ENCODE assay signal across 8 mouse cellular contexts in genomic region chr2:91537588-91538205, GRCm38 (mm10). TPM values are rescaled to one million over a fixed set of nuclear protein-coding genes. Genes with fewer than 3 reads are reported as not detected.
A peak's percentile ranks its signal among the peaks of the same experiment; 100 is the strongest.
DNase-seq lines count a peak whose midpoint lies in the region; ATAC-seq lines count a peak whose summit lies in the region.

No protein-coding gene starts in this region.

- no peaks in the 10 kb centered on the region for H3K27me3 ChIP-seq in embryonic facial prominence, embryonic 12.5 days
- H3K27me3 ChIP-seq in midbrain, embryonic 11.5 days (ENCODE audit: control insufficient read depth, insufficient read depth, low read length): no peaks in the 10 kb centered on the region

- no peak overlapping the region for H3K27ac ChIP-seq in embryonic facial prominence, embryonic 12.5 days
- H3K27ac ChIP-seq in midbrain, embryonic 11.5 days (ENCODE audit: low read depth, low read length): no peak overlapping the region

- H3K9me3 ChIP-seq in embryonic facial prominence, embryonic 12.5 days: no peaks in the 10 kb centered on the region
- H3K9me3 ChIP-seq in midbrain, embryonic 11.5 days (ENCODE audit: control insufficient read depth, low read length): no peaks in the 10 kb centered on the region

- H3K4me2 ChIP-seq in embryonic facial prominence, embryonic 12.5 days (replicated peaks): peak overlapping the region; percentile 48
- peak overlapping the region; percentile 39 for H3K4me2 ChIP-seq in midbrain, embryonic 11.5 days

- intact Hi-C loops in left cerebral cortex, postnatal 4 days (cut with DNase I): no loop called here

- peak; percentile 84 for ATAC-seq in embryonic facial prominence, embryonic 12.5 days (ENCODE audit: insufficient number of reproducible peaks, insufficient read depth, low FRiP score, low TSS enrichment)
- ATAC-seq in midbrain, embryonic 11.5 days (ENCODE audit: low FRiP score): peak; percentile 91

- no peaks in the 10 kb centered on the region for H3K36me3 ChIP-seq in embryonic facial prominence, embryonic 12.5 days
- H3K36me3 ChIP-seq in midbrain, embryonic 11.5 days (ENCODE audit: control insufficient read depth, insufficient read depth, low read length): no peaks in the 10 kb centered on the region

- DNase-seq in adrenal gland, postnatal 36 days: peak; percentile 94 to 97
- peak; percentile 99 for DNase-seq in heart, adult 11 months
- peak; percentile 94 for DNase-seq in kidney, adult 11 months
- peak; percentile 67 for DNase-seq in left cerebral cortex, postnatal 4 days
- DNase-seq in midbrain, embryonic 11.5 days (ENCODE audit: low spot score, missing footprints): peak; percentile 91
- DNase-seq in right cerebral cortex, postnatal 4 days: peak; percentile 35
- peak; percentile 87 for DNase-seq in yolk sac, embryonic 10.5 days (ENCODE audit: low spot score)

- 5% methylated on average over 17 of the region's 17 CpGs for WGBS in embryonic facial prominence, embryonic 12.5 days
- WGBS in midbrain, embryonic 11.5 days: 5% methylated on average over 17 of the region's 17 CpGs

- peaks cover 8% of the 10 kb centered on the region for H3K4me1 ChIP-seq in embryonic facial prominence, embryonic 12.5 days
- peaks cover 4% of the 10 kb centered on the region for H3K4me1 ChIP-seq in midbrain, embryonic 11.5 days (ENCODE audit: control insufficient read depth, insufficient read depth, low read length)

- H3K9ac ChIP-seq in embryonic facial prominence, embryonic 12.5 days: peak overlapping the region; percentile 35; the same call in 1 of the 2 replicates
- no peak overlapping the region for H3K9ac ChIP-seq in midbrain, embryonic 11.5 days (ENCODE audit: low read length)

- peak overlapping the region; percentile 24 for H3K4me3 ChIP-seq in embryonic facial prominence, embryonic 12.5 days
- H3K4me3 ChIP-seq in midbrain, embryonic 11.5 days (ENCODE audit: low read depth, low read length): peak overlapping the region; percentile 28

RNA-seq across cellular contexts. Expression of gene Ckap5, which starts 11.1 kb away (rescaled TPM):
- total RNA-seq in adrenal gland, postnatal 36 days (2021): 10 to 100 TPM; 46.8 to 47.7 TPM
- 115 and 124 TPM in 2 replicates for polyA plus RNA-seq in embryonic facial prominence, embryonic 12.5 days (2016; fragmentation: Nextera tagmentation; extraction: Ambion mirVana)
- 100 to 1,000 TPM; 156 to 163 TPM for total RNA-seq in left cerebral cortex, postnatal 4 days (2021)
- polyA plus RNA-seq in midbrain, embryonic 11.5 days (2014; fragmentation: Nextera tagmentation; extraction: Ambion mirVana): 147 and 156 TPM in 2 replicates

Comparison
In these comparisons a context has a peak if more than half of its experiments do, and no peak if none do; other contexts are left out.
1. DNase-seq: peak in every context shown above with its lines; median percentile 99 in heart, adult 11 months; 96 in adrenal gland, postnatal 36 days; 94 in kidney, adult 11 months; 91 in midbrain, embryonic 11.5 days; 87 in yolk sac, embryonic 10.5 days; 67 in left cerebral cortex, postnatal 4 days; 35 in right cerebral cortex, postnatal 4 days.